Mouse (Mus musculus) right cerebral cortex, adult 18-20 months (tissue): ENCODE measurements around the gene Olfr1391.
"Not testable (repeated sequence)": the region's sequence is repeated elsewhere in the genome, so short reads cannot be mapped to it uniquely, and the experiment has no call there.

Experiments used
- DNase-seq: peaks from one replicate; pipeline ENCODE4 v3.0.0; 2022; ENCODE audit warnings: mixed read lengths

The Olfr1391 gene

GRCm38 (mm10) chr11:49322442-49322841 lies at the start of gene Olfr1391:
Gene Olfr1391, plus strand, starts transcription at chr11:49322742.
- DNase-seq: no peak

GRCm38 (mm10) chr11:49273834-49274519 lies 48.6 kb upstream of the Olfr1391 start:
- no peak for DNase-seq

GRCm38 (mm10) chr11:49278222-49278621 lies 44.3 kb upstream of the Olfr1391 start, which contains the start of gene Olfr1393:
Gene Olfr1393, plus strand, starts transcription at chr11:49278304.
- DNase-seq: no peak

- DNase-seq: not testable (repeated sequence)
Measured at GRCm38 (mm10) chr11:49284982-49285381, 37.6 kb upstream of the Olfr1391 start, which contains the start of gene Olfr1392. Gene Olfr1392, plus strand, starts transcription at chr11:49285282.

- peak; percentile 45 for DNase-seq
Measured at GRCm38 (mm10) chr11:49287251-49287650, 35.3 kb upstream of the Olfr1391 start.

GRCm38 (mm10) chr11:49292777-49293176 lies 29.8 kb upstream of the Olfr1391 start:
- DNase-seq: peak; percentile 73

- DNase-seq: no peak
Measured at GRCm38 (mm10) chr11:49304441-49304840, 18.1 kb upstream of the Olfr1391 start, which contains the start of gene Olfr10. Gene Olfr10, plus strand, starts transcription at chr11:49304741.

- DNase-seq: not testable (repeated sequence)
Measured at GRCm38 (mm10) chr11:49308547-49308946, 14.0 kb upstream of the Olfr1391 start.

GRCm38 (mm10) chr11:49326726-49327125 lies 4.2 kb downstream of the Olfr1391 start:
- DNase-seq: peak; percentile 36

GRCm38 (mm10) chr11:49329686-49330085 lies 7.1 kb downstream of the Olfr1391 start:
- no peak for DNase-seq

GRCm38 (mm10) chr11:49334888-49335287 lies 12.3 kb downstream of the Olfr1391 start, which contains the start of gene Olfr1390:
Gene Olfr1390, plus strand, starts transcription at chr11:49335188.
- no peak for DNase-seq

GRCm38 (mm10) chr11:49337150-49337832 lies 14.7 kb downstream of the Olfr1391 start:
- no peak for DNase-seq
